Comparison of ENCODE assay signal across 8 mouse cellular contexts in the genomic region with DNA sequence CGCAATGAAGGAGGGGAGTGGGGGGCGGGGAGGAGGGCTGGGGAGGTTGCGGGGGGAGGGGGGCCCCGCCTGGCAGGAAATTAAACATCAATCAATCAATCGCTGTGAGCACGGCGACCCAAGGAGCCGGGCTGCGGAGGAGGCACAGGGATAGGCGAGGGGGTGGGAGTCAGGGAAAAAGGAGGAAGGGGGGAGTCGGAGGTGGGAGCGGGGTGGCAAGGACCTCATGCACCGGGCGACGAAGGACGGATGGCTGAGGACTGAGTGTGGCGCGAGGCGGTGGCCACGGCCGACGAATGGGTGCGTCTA. TPM values are rescaled to one million over a fixed set of nuclear protein-coding genes. Genes with fewer than 3 reads are reported as not detected.
DNase-seq lines count a peak whose midpoint lies in the region; ATAC-seq and TF ChIP-seq lines count a peak whose summit lies in the region.

No protein-coding gene starts in this region.

- TF ChIP-seq CTCF in lung, embryonic 14.5 days (IDR thresholded peaks at IDR 0.05; ENCODE audit: low read depth), result no peak
- TF ChIP-seq CTCF in embryonic fibroblast, embryonic 13.5 days (IDR thresholded peaks at IDR 0.05; ENCODE audit: borderline replicate concordance, insufficient read depth, low read length), result no peak
- TF ChIP-seq CTCF in intestine, postnatal 0 days (IDR thresholded peaks at IDR 0.05; ENCODE audit: low read depth), result no peak

- peak overlapping the region; percentile 90; the same call in 1 of the 2 replicates for H3K27ac ChIP-seq in lung, embryonic 14.5 days (ENCODE audit: low read depth)
- H3K27ac ChIP-seq in embryonic fibroblast, embryonic 13.5 days (ENCODE audit: insufficient read depth, low read length), result peak overlapping the region; percentile 67
- peak overlapping the region; percentile 57; the same call in 1 of the 2 replicates for H3K27ac ChIP-seq in intestine, postnatal 0 days (ENCODE audit: low read depth, low read length)
- H3K27ac ChIP-seq in neural tube, embryonic 14.5 days (ENCODE audit: low read depth, low read length), result no peak overlapping the region

- ATAC-seq in lung, embryonic 14.5 days (ENCODE audit: insufficient read depth), result no peak
- no peak for ATAC-seq in intestine, postnatal 0 days
- ATAC-seq in neural tube, embryonic 14.5 days (ENCODE audit: low read depth), result no peak; the same call in 1 of the 2 replicates

- WGBS in lung, embryonic 14.5 days, result 1% methylated on average over 23 of the region's 23 CpGs
- WGBS in intestine, postnatal 0 days, result under 1% methylated on average over 21 of the region's 23 CpGs
- WGBS in neural tube, embryonic 14.5 days, result under 1% methylated on average over 22 of the region's 23 CpGs

- no peak for DNase-seq in lung, embryonic 14.5 days
- DNase-seq in lung, postnatal 14 days, result no peak
- DNase-seq in thymus, adult 18-20 months, result no peak
- no peak for DNase-seq in urinary bladder, adult 18-20 months (ENCODE audit: low spot score in 2 of 2)
- no peak for DNase-seq in kidney, postnatal 10 days

- H3K9me3 ChIP-seq in lung, embryonic 14.5 days (ENCODE audit: low read depth, low read length), result no peaks in the 10 kb centered on the region
- no peaks in the 10 kb centered on the region for H3K9me3 ChIP-seq in intestine, postnatal 0 days (ENCODE audit: control insufficient read depth)
- no peaks in the 10 kb centered on the region for H3K9me3 ChIP-seq in neural tube, embryonic 14.5 days (ENCODE audit: control insufficient read depth, low read length)

- peak overlapping the region; percentile 71 for H3K4me3 ChIP-seq in lung, embryonic 14.5 days (ENCODE audit: low read depth, low read length)
- H3K4me3 ChIP-seq in embryonic fibroblast, embryonic 13.5 days (ENCODE audit: insufficient read depth, low read length), result peak overlapping the region; percentile 80
- peak overlapping the region; percentile 71 for H3K4me3 ChIP-seq in intestine, postnatal 0 days (ENCODE audit: low read depth, low read length)
- peak overlapping the region; percentile 66 for H3K4me3 ChIP-seq in neural tube, embryonic 14.5 days (ENCODE audit: low read depth, low read length)

- peak overlapping the region; percentile 96 for H3K4me2 ChIP-seq in lung, embryonic 14.5 days
- peak overlapping the region; percentile 98 for H3K4me2 ChIP-seq in intestine, postnatal 0 days (replicated peaks; ENCODE audit: low read depth)
- peak overlapping the region; percentile 98 for H3K4me2 ChIP-seq in neural tube, embryonic 14.5 days (ENCODE audit: low read depth, low read length)

- TF ChIP-seq POLR2A in embryonic fibroblast, embryonic 13.5 days (IDR thresholded peaks at IDR 0.05; ENCODE audit: low read depth, low read length), result peak; percentile 56; the same call in 1 of the 2 replicates

- H3K9ac ChIP-seq in lung, embryonic 14.5 days, result peak overlapping the region; percentile 84
- H3K9ac ChIP-seq in intestine, postnatal 0 days (ENCODE audit: low read depth, low read length), result peak overlapping the region; percentile 71
- H3K9ac ChIP-seq in neural tube, embryonic 14.5 days (replicated peaks; ENCODE audit: low read depth, low read length), result peak overlapping the region; percentile 48

- no peaks in the 10 kb centered on the region for H3K36me3 ChIP-seq in lung, embryonic 14.5 days (ENCODE audit: insufficient read depth)
- no peaks in the 10 kb centered on the region for H3K36me3 ChIP-seq in intestine, postnatal 0 days (ENCODE audit: control insufficient read depth, insufficient read depth)
- H3K36me3 ChIP-seq in neural tube, embryonic 14.5 days (ENCODE audit: control insufficient read depth, insufficient read depth, low read length), result no peaks in the 10 kb centered on the region

- H3K27me3 ChIP-seq in lung, embryonic 14.5 days (ENCODE audit: insufficient read depth, low read length), result peaks cover 52% of the 10 kb centered on the region
- H3K27me3 ChIP-seq in intestine, postnatal 0 days (replicated peaks; ENCODE audit: control insufficient read depth, insufficient read depth, low read length), result peaks cover 37% of the 10 kb centered on the region
- peaks cover 36% of the 10 kb centered on the region for H3K27me3 ChIP-seq in neural tube, embryonic 14.5 days (ENCODE audit: control insufficient read depth, insufficient read depth, low read length)

- peaks cover 3% of the 10 kb centered on the region; the same call in 1 of the 2 replicates for H3K4me1 ChIP-seq in lung, embryonic 14.5 days (ENCODE audit: insufficient read depth)
- H3K4me1 ChIP-seq in embryonic fibroblast, embryonic 13.5 days (ENCODE audit: control insufficient read depth, insufficient read depth, low read length), result no peaks in the 10 kb centered on the region
- no peaks in the 10 kb centered on the region for H3K4me1 ChIP-seq in intestine, postnatal 0 days (replicated peaks; ENCODE audit: control insufficient read depth, insufficient read depth, low read length)
- peaks cover 18% of the 10 kb centered on the region for H3K4me1 ChIP-seq in neural tube, embryonic 14.5 days (ENCODE audit: control insufficient read depth, insufficient read depth, low read length)

RNA-seq across cellular contexts. Expression of gene Satb2, which starts 6.6 kb away (rescaled TPM):
- polyA plus RNA-seq in lung, embryonic 14.5 days (2014; fragmentation: Nextera tagmentation; extraction: Ambion mirVana), result 0.61 and 0.79 TPM in 2 replicates
- 5.3 and 5.4 TPM in 2 replicates for polyA plus RNA-seq in embryonic fibroblast, embryonic 13.5 days (2011; ENCODE audit: insufficient read length, low read depth, missing spikeins)
- polyA plus RNA-seq in intestine, postnatal 0 days (2015; fragmentation: Nextera tagmentation; extraction: Ambion mirVana), result 1.6 and 2.4 TPM in 2 replicates
- 1.7 and 2.7 TPM in 2 replicates for polyA plus RNA-seq in neural tube, embryonic 14.5 days (2014; fragmentation: Nextera tagmentation; extraction: Ambion mirVana)
